Mouse (Mus musculus) bone marrow macrophage, adult 2 months (primary cell): ENCODE results near the gene Cct5.

Experiments
- CTCF ChIP-seq: IDR thresholded peaks from 2 replicates; pipeline ENCODE4 v1.5.1; 2012; ENCODE audit warnings: low read depth, mild to moderate bottlenecking, low read length, moderate library complexity
- POLR2A ChIP-seq: IDR thresholded peaks from 2 replicates; pipeline ENCODE4 v1.6.1; 2012; ENCODE audit warnings: mild to moderate bottlenecking, low read depth, low read length, borderline replicate concordance

GRCm38 (mm10) chr15:31647851-31648569 lies 46.4 kb upstream of the Cct5 start:
- TF ChIP-seq CTCF (no peak), POLR2A (no peak)
